ENCODE assay signal across 11 mouse cellular contexts in the genomic region with DNA sequence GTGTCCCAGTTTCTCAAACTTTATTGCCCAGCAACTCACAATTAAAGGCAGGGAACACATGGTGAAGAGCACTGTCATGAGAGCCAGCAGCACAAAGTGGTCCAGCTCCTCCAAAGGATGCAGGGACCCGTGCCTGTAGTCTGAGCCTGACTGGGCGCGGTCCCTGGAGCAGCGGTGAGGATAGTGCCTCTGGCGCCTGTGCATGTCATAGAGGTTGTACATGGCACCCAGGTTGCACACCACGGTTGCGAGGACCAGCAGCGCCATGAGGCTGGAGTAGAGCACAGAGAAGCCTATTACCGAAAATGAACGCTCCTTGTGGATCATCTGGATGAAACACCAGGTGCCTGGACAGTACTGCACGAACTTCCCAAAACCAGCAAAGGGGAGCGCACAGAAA. TPM values are rescaled to one million over a fixed set of nuclear protein-coding genes. Genes with fewer than 3 reads are reported as not detected.
A peak's percentile ranks its signal among the peaks of the same experiment; 100 is the strongest.
DNase-seq lines count a peak whose midpoint lies in the region; ATAC-seq and TF ChIP-seq lines count a peak whose summit lies in the region.
"Had no signal": no experiment of that assay in that cellular context is flagged by ENCODE, and none has a peak within 500 bp of the region (broad histone marks: within the 10 kb centered on the region; RNA-seq: fewer than 3 reads in every experiment).

No protein-coding gene starts in this region.

- H3K4me3 ChIP-seq in neural tube, embryonic 11.5 days (ENCODE audit: low read depth, low read length) = no peak overlapping the region
- H3K4me3 ChIP-seq in forebrain, postnatal 0 days (ENCODE audit: low read depth, low read length) = peak overlapping the region; percentile 35

- H3K27ac ChIP-seq in neural tube, embryonic 11.5 days (ENCODE audit: low read depth, low read length) = no peak overlapping the region
- H3K27ac ChIP-seq in forebrain, postnatal 0 days (ENCODE audit: low read depth, low read length) = no peak overlapping the region

- peaks cover 16% of the 10 kb centered on the region for H3K27me3 ChIP-seq in neural tube, embryonic 11.5 days (ENCODE audit: control insufficient read depth, insufficient read depth, low read length)
- peaks cover 12% of the 10 kb centered on the region for H3K27me3 ChIP-seq in forebrain, postnatal 0 days (ENCODE audit: insufficient read depth, low read length)

- no peak overlapping the region for H3K9ac ChIP-seq in neural tube, embryonic 11.5 days (ENCODE audit: low read length)
- no peak overlapping the region for H3K9ac ChIP-seq in forebrain, postnatal 0 days

- DNase-seq in neural tube, embryonic 11.5 days (ENCODE audit: low spot score) = no peak
- no peak for DNase-seq in neural tube, embryonic 10.5 days (ENCODE audit: extremely low spot score, low spot score)
- DNase-seq in forebrain, postnatal 0 days = no peak
- no peak for DNase-seq in adrenal gland, postnatal 10 days
- no peak for DNase-seq in layer of hippocampus, adult 9-10 months (ENCODE audit: low spot score)
- no peak for DNase-seq in layer of hippocampus, postnatal 36 days
- DNase-seq: cerebellum, adult 11 months had no signal

- H3K4me2 ChIP-seq in neural tube, embryonic 11.5 days (ENCODE audit: low read depth) = peak overlapping the region; percentile 52
- peak overlapping the region; percentile 47 for H3K4me2 ChIP-seq in forebrain, postnatal 0 days (ENCODE audit: low read depth)

- H3K36me3 ChIP-seq in neural tube, embryonic 11.5 days (ENCODE audit: control insufficient read depth, insufficient read depth, low read length) = no peaks in the 10 kb centered on the region
- H3K36me3 ChIP-seq in forebrain, postnatal 0 days (ENCODE audit: insufficient read depth) = no peaks in the 10 kb centered on the region

- no peak for ATAC-seq in neural tube, embryonic 11.5 days (ENCODE audit: insufficient read depth, low FRiP score, low TSS enrichment)
- peak; percentile 23; the same call in 1 of the 2 replicates for ATAC-seq in forebrain, postnatal 0 days
- peak; percentile 41 for ATAC-seq in megakaryocyte, adult 5-6 weeks (ENCODE audit: poor library complexity, severe bottlenecking)
- no peak; the same call in 1 of the 2 replicates for ATAC-seq in frontal cortex, adult (ENCODE audit: low TSS enrichment)

- H3K4me1 ChIP-seq in neural tube, embryonic 11.5 days (ENCODE audit: control insufficient read depth, insufficient read depth, low read length) = no peaks in the 10 kb centered on the region
- H3K4me1 ChIP-seq in forebrain, postnatal 0 days (ENCODE audit: insufficient read depth) = no peaks in the 10 kb centered on the region

- WGBS in neural tube, embryonic 11.5 days = 11% methylated on average over 12 of the region's 12 CpGs
- WGBS in forebrain, postnatal 0 days = 6% methylated on average over 12 of the region's 12 CpGs

- TF ChIP-seq CTCF in forebrain, postnatal 0 days (IDR thresholded peaks at IDR 0.05; ENCODE audit: low read depth) = no peak

- H3K9me3 ChIP-seq in neural tube, embryonic 11.5 days (ENCODE audit: control insufficient read depth, low read length) = no peaks in the 10 kb centered on the region
- H3K9me3 ChIP-seq in forebrain, postnatal 0 days (ENCODE audit: low read length) = no peaks in the 10 kb centered on the region

RNA-seq across cellular contexts. Expression of a gene that starts 0.8 kb away (rescaled TPM):
- polyA plus RNA-seq in neural tube, embryonic 11.5 days (2014; fragmentation: Nextera tagmentation; extraction: Ambion mirVana) = 0.08 and 0.09 TPM in 2 replicates
- 1.1 and 2.2 TPM in 2 replicates for total RNA-seq in forebrain, postnatal 0 days (2014; rRNA removed)
- polyA plus RNA-seq in forebrain, postnatal 0 days (2015; fragmentation: Nextera tagmentation; extraction: Ambion mirVana) = 0.67 and 0.69 TPM in 2 replicates
- 0.30 TPM in 1 of 2 replicates, not detected in the other for total RNA-seq in megakaryocyte, adult 5-6 weeks (2015)
- 0.20 and 0.22 TPM in 2 replicates for total RNA-seq in megakaryocyte, adult 5-6 weeks (2017)
- total RNA-seq in adrenal gland, postnatal 10 days (2021) = not detected
- under 1 TPM; 0.17 to 0.58 TPM for total RNA-seq in layer of hippocampus, postnatal 36 days (2021)
- total RNA-seq: liver, adult 2 months; neutrophil, adult 5-6 weeks had no signal
- polyA plus RNA-seq: liver, adult 2 months had no signal

Comparison
In these comparisons a context has a peak if more than half of its experiments do, and no peak if none do; other contexts are left out.
1. ATAC-seq: peak in forebrain, postnatal 0 days (single experiment) and megakaryocyte, adult 5-6 weeks (single experiment); none in neural tube, embryonic 11.5 days (single experiment) and frontal cortex, adult (single experiment).